Mouse (Mus musculus) layer of hippocampus, postnatal 14 days (tissue): ENCODE measurements around the gene Gm16223. TPM values are rescaled to one million over a fixed set of nuclear protein-coding genes. Genes with fewer than 3 reads are reported as not detected.
A peak's percentile ranks its signal among the peaks of the same experiment; 100 is the strongest.

Experiments used
- DNase-seq, 2 experiments: peaks; one replicate each; pipeline ENCODE4 v3.0.0; 2021 to 2022; ENCODE audit warnings: low spot score in 2 of 2, mixed read lengths in 1 of 2
- total RNA-seq, 2 experiments: library from RNA; stranded (reverse); gene quantifications; 2 replicates each; pipeline ENCODE4 v1.2.3; 2021

Gm16223 gene
- total RNA-seq, 2 experiments from 2014 or later = 0.14 TPM; not detected in 1

DNA sequence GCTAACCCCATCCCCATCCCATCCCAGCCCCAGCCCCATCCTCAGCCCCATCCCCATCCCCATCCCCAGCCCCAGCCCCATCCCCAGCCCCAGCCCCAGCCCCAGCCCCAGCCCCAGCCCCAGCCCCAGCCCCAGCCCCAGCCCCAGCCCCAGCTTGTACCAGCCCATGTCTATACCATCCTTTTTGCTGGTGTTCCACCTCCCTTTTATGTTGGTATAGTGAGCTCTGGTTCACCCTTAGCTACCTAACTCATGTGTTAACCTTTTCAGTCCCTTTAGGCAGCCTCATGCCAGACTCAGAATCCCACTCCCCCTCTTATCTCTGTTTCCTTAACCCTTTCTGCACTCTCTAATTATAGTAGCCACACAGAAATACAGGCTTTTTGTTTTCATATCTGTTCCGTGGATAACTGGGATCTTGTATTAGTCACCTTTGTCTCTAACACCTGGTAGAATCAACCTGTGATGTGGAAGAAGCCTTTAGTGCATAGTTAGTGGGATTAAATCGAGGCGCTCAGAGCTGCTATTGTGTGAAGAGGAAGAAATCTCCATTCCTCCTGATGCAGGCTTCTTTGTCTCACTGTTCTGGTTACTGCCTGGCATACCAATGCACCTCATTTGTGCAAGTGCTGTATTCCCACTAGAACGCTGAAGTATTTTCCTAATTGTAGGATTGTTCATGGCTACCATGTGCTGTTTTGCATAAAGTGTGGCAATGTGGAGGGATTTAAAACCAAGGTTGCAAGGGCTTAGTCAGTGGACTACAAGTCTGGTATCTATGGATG, 144.0 kb downstream of the Gm16223 start:
- DNase-seq = no peak

DNA sequence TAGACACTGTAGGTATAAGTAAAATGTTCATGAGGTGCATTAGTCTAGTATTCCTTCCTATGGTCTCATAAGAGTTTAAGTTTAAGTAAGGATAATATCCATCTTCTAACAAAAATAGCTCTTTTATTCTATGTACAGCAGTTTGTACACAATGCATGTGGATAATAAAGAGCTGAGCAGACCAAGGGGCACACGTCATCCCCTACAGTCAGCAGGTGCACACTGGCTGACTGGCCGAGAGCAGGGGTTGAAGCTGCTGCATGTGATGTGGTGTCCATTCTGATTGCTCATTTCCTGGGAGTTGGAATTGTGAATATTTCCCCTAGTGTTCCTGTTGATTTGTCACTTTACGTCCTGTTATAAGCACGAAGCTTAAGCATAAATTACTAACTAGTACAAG, 144.6 kb downstream of the Gm16223 start:
- DNase-seq = no peak

DNA sequence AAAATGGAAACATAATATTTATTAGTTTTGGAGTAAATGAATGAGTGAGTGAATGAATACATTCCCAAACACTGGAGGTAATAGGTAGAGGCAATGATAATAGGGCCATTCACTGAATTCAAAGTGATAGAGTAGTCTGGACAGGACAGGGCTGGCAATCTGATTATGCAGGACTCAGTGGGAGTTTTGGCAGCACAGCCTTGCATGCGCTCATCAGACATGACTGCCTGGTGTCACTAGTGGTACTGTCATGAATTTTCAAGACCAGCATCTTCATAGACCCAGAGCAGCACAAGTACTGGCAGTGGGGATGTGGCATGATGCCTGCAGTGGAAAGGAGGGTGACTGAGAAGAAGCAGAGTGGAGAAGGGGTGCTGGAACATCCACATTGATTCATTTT, 157.1 kb downstream of the Gm16223 start:
- DNase-seq = no peak

DNA sequence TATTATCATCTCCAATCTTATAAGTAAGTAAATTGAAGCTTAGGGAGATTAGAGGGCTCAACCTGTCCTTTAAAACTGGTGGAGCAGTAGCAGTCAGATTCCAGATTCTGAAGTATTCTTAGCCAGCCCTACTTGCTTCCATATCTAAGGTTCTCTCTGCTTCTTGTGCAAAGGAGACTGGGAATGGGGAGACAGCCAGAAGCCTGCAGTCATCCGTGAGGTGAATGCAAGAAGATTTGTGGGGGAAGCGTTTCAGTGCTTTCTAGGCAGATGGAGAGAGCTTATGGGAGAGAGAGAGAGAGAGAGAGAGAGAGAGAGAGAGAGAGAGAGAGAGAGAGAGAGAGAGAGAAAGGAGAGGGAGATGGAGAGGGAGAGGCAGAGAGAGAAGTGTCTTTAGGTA, 160.9 kb downstream of the Gm16223 start:
- no peak for DNase-seq

DNA sequence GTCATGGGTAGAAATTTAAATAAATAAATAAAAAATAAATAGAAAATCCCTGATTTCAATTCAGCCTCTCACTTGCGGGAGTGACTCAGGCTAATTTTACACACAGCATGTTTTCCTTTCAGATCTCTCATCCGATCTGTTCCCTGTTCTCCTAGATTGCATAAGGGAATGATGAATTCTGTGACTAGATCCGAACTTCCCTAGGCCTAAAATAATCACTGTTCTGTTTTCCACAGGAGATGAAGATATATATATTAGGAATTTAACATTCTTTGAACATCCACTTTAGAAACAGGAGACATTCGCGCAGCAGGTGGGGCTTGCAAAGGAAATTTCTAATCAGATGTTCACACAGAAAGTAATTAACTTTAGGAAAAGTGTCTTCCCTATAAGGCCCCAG, 171.5 kb downstream of the Gm16223 start:
- DNase-seq = peak in 1 of 2 experiments; percentile 33

DNA sequence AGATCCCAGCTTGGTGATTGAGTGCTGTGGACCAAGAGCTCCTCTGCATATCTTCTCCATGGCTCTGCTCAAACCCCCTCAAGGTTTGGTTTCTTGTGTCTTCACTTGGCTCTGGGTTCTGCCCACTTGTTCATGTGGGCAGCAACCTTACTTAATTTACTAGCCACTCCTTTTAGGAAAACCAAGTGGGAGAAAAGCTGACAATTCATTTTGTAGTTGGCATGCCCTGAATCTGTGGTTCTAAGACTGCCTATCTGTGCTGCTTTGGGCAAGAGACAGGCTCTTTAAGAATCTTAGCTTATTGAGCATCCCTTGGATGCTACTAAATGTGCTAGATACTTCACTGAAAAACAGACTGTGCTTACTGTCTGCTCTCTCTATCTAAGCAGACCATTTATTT, 172.0 kb downstream of the Gm16223 start:
- DNase-seq = no peak

DNA sequence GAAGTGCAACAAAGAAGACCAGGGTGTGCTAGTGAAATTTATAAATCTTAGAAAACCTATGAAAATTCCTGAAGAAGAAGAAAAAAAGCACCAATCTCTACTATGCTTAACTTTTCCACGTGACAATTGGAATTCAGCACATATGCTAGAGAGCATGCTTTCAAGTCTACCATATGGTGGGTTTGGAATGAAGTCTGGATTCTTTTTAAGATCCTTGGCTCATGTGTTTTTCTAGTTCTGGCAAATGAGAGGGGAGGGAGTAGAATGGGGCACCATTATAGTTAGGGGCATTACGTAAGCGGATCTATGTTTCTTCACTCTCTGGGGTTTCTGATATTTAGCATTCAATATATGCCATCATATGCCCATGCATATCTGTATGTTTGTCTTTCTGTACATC, 182.6 kb downstream of the Gm16223 start:
- DNase-seq = no peak

Other genes starting within 250 kb of the Gm16223 start
- 10 to 100 TPM; 36.2 to 37.9 TPM for gene Bod1l, start 223.6 kb upstream of the Gm16223 start, total RNA-seq